Mouse (Mus musculus): ENCODE data around the gene Sap18b.
"Not testable (repeated sequence)": the region's sequence is repeated elsewhere in the genome, so short reads cannot be mapped to it uniquely, and the experiment has no call there.

Gene Sap18b

GRCm38 (mm10) chr8:95825162-95825561 lies at the start of gene Sap18b:
Gene Sap18b (plus strand): TSS chr8:95825346.
- not testable (repeated sequence) for DNase-seq (ENCODE audit: low spot score)

- DNase-seq (ENCODE audit: low spot score), result no peak
Observed at GRCm38 (mm10) chr8:95781085-95781484, 44.1 kb upstream of the Sap18b start.

DNA sequence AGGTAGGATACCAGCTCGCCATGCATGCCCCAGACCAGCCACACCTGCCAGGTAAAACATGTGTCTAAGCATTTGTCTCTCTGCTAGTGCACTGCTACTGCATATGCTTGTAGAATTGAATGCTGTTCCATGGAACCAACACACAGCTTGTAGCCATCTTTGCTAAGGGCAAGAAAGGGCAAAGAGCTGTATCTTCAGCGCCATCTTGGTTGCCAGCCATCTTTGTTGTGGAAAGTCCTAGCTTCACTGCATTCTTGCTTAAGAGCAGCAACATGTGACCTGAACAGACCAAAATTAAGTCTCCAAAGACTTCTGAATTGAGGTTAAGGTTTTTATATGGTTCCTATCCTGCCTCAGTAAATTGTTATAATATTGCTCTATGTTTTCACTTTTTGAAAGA lies 43.4 kb upstream of the Sap18b start:
- DNase-seq (ENCODE audit: low spot score), result no peak

- DNase-seq (ENCODE audit: low spot score), result no peak
Observed at GRCm38 (mm10) chr8:95782628-95783027, 42.5 kb upstream of the Sap18b start.

DNA sequence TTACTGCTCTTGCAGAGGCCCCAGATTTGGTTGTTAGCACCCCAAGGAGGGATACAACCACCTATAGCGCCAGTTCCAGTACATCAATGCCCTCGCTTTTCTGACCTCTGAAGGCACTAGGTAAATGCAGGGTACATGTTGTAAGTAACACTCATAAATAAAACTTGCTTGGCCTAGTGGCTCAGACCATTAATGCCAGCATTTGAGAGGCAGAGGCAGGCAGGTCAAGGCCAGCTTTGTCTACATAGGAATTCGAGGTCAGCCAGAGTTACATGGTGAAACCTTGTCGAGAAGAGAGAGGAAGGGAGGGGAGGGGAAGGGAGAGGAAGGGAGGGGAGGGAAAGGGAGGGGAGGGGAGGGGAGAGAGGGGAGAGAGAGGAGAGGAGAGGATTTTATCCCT lies 39.6 kb upstream of the Sap18b start:
- no peak for DNase-seq (ENCODE audit: low spot score)

GRCm38 (mm10) chr8:95795333-95796061 lies 29.6 kb upstream of the Sap18b start:
- not testable (repeated sequence) for DNase-seq (ENCODE audit: low spot score)

GRCm38 (mm10) chr8:95799117-95799516 lies 26.0 kb upstream of the Sap18b start:
- DNase-seq (ENCODE audit: low spot score), result no peak

DNA sequence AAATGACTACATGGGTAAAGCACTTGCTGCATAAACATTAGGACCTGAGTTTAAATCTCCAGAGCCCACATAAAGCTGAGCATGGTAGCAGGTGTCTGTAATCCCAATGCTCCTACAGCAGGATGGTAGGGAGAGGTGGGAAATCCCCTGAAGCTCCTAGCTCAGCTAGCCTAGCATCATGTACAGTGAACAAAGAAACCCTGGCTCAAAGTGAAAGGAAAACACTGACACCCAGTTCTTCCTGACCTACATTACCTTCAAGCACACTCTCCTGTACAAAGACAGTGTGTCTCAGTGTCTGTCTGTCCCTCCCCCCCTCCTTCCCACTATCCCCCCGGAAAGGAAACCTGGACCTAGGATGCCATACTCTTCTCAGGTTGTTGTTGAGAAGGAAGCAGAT lies 25.3 kb upstream of the Sap18b start:
- DNase-seq (ENCODE audit: low spot score), result no peak

GRCm38 (mm10) chr8:95800353-95800752 lies 24.8 kb upstream of the Sap18b start:
- DNase-seq (ENCODE audit: low spot score), result no peak

DNA sequence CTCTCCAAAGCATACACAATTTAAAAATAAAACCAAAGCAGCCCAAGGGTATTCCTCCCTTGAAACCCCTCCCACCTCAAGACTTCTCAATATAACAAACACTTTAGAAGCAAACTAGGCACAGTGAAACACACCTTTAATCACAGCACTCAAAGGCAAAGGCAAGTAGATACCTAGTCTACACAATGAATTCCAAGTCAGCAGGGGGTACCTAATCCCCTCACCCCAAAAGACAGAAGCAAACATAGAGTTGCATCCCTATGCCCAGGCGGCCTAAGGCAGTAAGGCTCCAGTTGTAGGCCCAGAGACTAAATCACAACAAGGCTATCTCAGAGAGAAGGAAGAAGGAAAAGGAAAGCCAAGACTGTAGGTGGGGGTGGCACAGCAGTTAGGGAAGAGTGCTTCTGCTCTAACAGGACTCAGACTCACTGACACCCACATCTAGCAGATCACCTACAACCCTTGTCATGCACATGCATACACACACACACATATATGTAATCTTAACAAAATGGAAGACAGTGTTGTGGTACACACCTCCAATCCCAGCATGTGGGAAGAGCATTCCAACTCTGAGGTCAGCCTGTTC lies 23.6 kb upstream of the Sap18b start:
- no peak for DNase-seq (ENCODE audit: low spot score)

- DNase-seq (ENCODE audit: low spot score), result no peak
Observed at GRCm38 (mm10) chr8:95802231-95802630, 22.9 kb upstream of the Sap18b start.

- no peak for DNase-seq (ENCODE audit: low spot score)
Observed at GRCm38 (mm10) chr8:95805482-95805881, 19.7 kb upstream of the Sap18b start.

DNA sequence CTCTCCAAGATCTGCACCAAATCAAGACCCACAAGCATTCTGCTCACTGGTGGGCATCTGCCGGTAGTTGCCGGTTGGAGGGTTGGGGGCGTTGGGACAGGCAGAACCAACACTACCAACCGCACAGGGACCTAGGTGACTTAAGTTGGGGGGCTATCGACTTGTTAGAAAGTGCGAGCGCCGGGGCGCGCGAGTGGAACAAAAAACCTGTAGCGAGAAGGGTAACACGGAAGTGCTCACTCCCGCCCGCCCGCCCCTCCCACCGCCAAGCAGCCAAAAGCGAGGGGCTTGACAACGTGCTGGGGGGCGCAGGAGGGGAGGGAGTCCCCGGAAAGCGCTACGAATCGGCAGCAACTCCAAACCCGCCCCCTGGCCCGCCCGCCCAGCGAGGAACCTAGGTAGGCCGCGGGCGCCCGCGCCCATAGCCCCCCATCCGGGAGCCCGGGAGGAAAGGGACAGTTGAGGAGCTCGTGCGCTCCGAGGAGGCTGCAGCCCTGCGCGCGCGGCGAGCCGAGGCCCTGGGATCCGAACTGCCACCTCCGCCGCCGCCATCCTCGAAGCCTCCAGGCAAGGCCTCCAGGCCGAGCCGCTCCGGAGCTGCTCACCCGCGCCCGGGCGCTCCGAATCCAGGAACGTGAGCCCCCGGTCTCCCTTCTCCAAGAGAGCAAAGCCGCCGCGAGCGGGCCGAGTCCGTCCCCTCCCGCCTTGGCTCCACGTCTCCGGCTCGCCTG lies 18.5 kb upstream of the Sap18b start:
- no peak for DNase-seq (ENCODE audit: low spot score)

- DNase-seq (ENCODE audit: low spot score), result peak; percentile 97
Observed at GRCm38 (mm10) chr8:95807331-95807843, 17.8 kb upstream of the Sap18b start, which contains the start of gene Cnot1. Gene Cnot1 (minus strand): TSS chr8:95807464.

GRCm38 (mm10) chr8:95807861-95808260 lies 17.3 kb upstream of the Sap18b start:
- peak; percentile 96 for DNase-seq (ENCODE audit: low spot score)

GRCm38 (mm10) chr8:95808631-95809030 lies 16.5 kb upstream of the Sap18b start:
- DNase-seq (ENCODE audit: low spot score), result no peak

- no peak for DNase-seq (ENCODE audit: low spot score)
Observed at GRCm38 (mm10) chr8:95809116-95809515, 16.0 kb upstream of the Sap18b start.

GRCm38 (mm10) chr8:95810184-95810591 lies 15.0 kb upstream of the Sap18b start:
- DNase-seq (ENCODE audit: low spot score), result no peak

DNA sequence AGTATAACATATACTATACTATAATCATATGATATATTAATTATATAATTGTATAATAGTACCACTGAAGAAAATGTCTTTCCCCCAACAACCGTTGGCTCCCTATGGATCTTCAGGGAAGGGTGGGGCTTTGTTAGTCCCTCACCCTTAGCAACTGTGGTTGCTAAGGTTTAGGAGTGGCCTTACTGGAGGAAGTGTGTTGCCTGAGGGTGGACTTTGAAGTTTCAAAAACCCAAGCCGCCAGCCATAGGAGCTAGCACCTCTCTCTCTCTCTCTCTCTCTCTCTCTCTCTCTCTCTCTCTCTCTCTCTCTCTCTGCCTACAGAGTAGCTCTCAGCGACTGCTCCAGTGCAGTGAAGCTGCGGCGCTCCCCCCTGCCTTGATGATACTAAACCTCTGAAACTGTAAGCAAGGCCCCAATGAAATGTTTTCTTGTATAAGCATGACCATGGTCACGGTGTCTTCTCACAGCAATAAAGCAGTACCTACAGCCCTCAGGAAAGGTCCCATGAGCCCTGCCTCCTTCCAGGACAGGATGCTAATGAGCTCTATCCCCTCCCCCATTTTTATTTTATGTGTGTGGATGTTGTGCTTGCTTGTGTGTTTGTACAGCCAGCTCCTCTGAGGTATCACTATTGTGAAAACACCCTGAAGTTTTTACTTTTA lies 9.0 kb upstream of the Sap18b start:
- no peak for DNase-seq (ENCODE audit: low spot score)

- no peak for DNase-seq (ENCODE audit: low spot score)
Observed at GRCm38 (mm10) chr8:95817597-95817996, 7.5 kb upstream of the Sap18b start.

DNA sequence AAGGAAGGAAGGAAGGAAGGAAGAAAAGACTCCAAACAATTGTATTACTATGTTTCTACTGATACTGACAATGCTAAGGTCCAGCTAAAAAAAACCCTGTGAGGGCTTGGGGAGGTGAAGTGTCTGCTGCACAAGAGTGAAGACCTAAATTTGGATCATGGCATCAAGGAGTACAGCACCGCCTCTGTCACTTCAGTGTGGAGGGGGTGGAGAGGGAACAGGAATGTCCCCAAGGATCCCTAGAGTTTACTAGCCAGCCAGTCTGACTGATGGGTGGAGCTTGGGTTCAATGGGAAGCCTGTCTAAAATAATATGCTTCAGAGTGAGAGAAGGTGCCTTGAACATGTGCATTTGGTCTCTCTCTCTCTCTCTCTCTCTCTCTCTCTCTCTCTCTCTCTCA lies 6.9 kb upstream of the Sap18b start:
- DNase-seq (ENCODE audit: low spot score), result no peak

GRCm38 (mm10) chr8:95821266-95821665 lies 3.9 kb upstream of the Sap18b start:
- DNase-seq (ENCODE audit: low spot score), result no peak

Measured in left cerebral cortex, adult 11 months (tissue).